Mouse (Mus musculus) stomach, postnatal 0 days (tissue): Measurements from ENCODE around the gene Hpdl.

Source experiments
- CTCF ChIP-seq: IDR thresholded peaks from 2 replicates; pipeline ENCODE4 v1.5.1; 2016; ENCODE audit warnings: antibody characterized with exemption, low read depth, mild to moderate bottlenecking, moderate library complexity
- EP300 ChIP-seq: optimal IDR thresholded peaks from 2 replicates; pipeline ENCODE3; 2016; ENCODE audit warnings: antibody characterized with exemption

DNA sequence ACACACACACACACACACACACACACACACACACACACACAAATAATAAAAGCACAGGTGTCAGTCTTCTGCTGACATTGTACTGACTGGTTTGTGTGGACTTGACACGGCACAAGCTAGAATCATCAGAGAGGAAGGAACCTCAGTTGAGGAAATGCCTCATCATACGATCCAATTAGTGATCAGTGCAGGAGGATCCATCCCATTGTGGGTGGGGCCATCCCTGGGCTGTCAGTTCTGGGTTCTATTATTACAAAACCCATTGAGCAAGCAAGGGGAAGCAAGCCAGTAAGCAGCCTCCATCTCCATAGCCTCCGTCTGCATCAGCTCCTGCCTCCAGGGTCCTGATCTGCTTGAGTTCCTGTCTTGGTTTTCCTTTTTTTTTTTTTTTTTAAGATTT, 48.4 kb upstream of the Hpdl start:
- TF ChIP-seq CTCF: no peak
- TF ChIP-seq EP300: no peak
